31 mouse cellular contexts compared by ENCODE assay signal in genomic region chr3:152156816-152157496, GRCm38 (mm10). TPM values are rescaled to one million over a fixed set of nuclear protein-coding genes. Genes with fewer than 3 reads are reported as not detected.
A peak's percentile ranks its signal among the peaks of the same experiment; 100 is the strongest.
DNase-seq lines count a peak whose midpoint lies in the region; ATAC-seq and TF ChIP-seq lines count a peak whose summit lies in the region.
"Had no signal": no experiment of that assay in that cellular context is flagged by ENCODE, and none has a peak within 500 bp of the region (broad histone marks: within the 10 kb centered on the region; RNA-seq: fewer than 3 reads in every experiment).

No protein-coding gene starts in this region.

- in situ Hi-C loops in Patski (cut with MboI; ENCODE audit: low pct_unique_long_range_greater_than_20kb): no loop called here

- POLR2A ChIA-PET in Patski (lab: Charles Lee): interaction anchor here (1.2 to 1.6 kb wide), 2 partner anchors 20 to 36 kb away, joined by 4 to 8 read pairs; no protein-coding TSS in a partner anchor

- H3K27me3 ChIP-seq in Patski: no peaks in the 10 kb centered on the region
- no peaks in the 10 kb centered on the region for H3K27me3 ChIP-seq in kidney, embryonic 14.5 days (ENCODE audit: control insufficient read depth, insufficient read depth, low read length)
- H3K27me3 ChIP-seq in liver, postnatal 0 days (ENCODE audit: insufficient read depth, low read length): no peaks in the 10 kb centered on the region
- H3K27me3 ChIP-seq: forebrain, embryonic 13.5 days; hindbrain, embryonic 15.5 days; intestine, embryonic 15.5 days; limb, embryonic 12.5 days; neural tube, embryonic 13.5 days had no signal

- CTCF ChIA-PET in Patski (lab: Charles Lee): interaction anchor here (0.6 to 3.0 kb wide), 6 partner anchors 13 to 158 kb away, joined by 3 to 17 read pairs (median 6); no protein-coding TSS in a partner anchor

- TF ChIP-seq CTCF in Patski (IDR thresholded peaks at IDR 0.05): no peak
- no peak for TF ChIP-seq CTCF in liver, postnatal 0 days (IDR thresholded peaks at IDR 0.05; ENCODE audit: low read depth)

- WGBS in kidney, embryonic 14.5 days: 48% methylated on average over 23 of the region's 23 CpGs
- WGBS in liver, postnatal 0 days (ENCODE audit: insufficient replicate concordance): 74% methylated on average over 23 of the region's 23 CpGs

- no peaks in the 10 kb centered on the region for H3K36me3 ChIP-seq in kidney, embryonic 14.5 days (ENCODE audit: control insufficient read depth, insufficient read depth, low read length)
- H3K36me3 ChIP-seq in liver, postnatal 0 days (replicated peaks; ENCODE audit: insufficient read depth, low read length): no peaks in the 10 kb centered on the region
- H3K36me3 ChIP-seq: G1E; hindbrain, embryonic 15.5 days; intestine, embryonic 15.5 days; limb, embryonic 12.5 days; midbrain, embryonic 12.5 days; neural tube, embryonic 13.5 days had no signal

- TF ChIP-seq EP300 in liver, postnatal 0 days (IDR thresholded peaks at IDR 0.05; ENCODE audit: low read depth): no peak

- peak; percentile 21 to 36 for DNase-seq in cerebellum, postnatal 10 days
- no peak for DNase-seq in cerebellum, adult 9-10 months
- DNase-seq in Patski (ENCODE audit: low read depth, low spot score): no peak
- peak; percentile 78 to 90 for DNase-seq in kidney, postnatal 25 days
- DNase-seq in left cerebral cortex, postnatal 36 days (ENCODE audit: low spot score in 2 of 2): no peak
- no peak for DNase-seq in frontal cortex, adult 2 months (ENCODE audit: extremely low spot score in 1 of 2, low spot score in 1 of 2)
- no peak for DNase-seq in liver, postnatal 0 days
- DNase-seq: adrenal gland, postnatal 10 days; cerebellum, adult 18-20 months; cerebellum, postnatal 36 days; gastrocnemius, postnatal 10 days; heart, adult 18-20 months; heart, postnatal 4 days; layer of hippocampus, postnatal 36 days; lung, adult 18-20 months; lung, postnatal 14 days; retina, postnatal 1 day; right cerebral cortex, postnatal 25 days; spleen, adult 18-20 months; thymus, postnatal 14 days had no signal

- H3K9ac ChIP-seq in kidney, embryonic 14.5 days (ENCODE audit: low read depth, low read length): no peak overlapping the region
- no peak overlapping the region for H3K9ac ChIP-seq in liver, postnatal 0 days (replicated peaks)
- H3K9ac ChIP-seq: forebrain, embryonic 13.5 days; hindbrain, embryonic 15.5 days; intestine, embryonic 15.5 days; limb, embryonic 12.5 days; midbrain, embryonic 12.5 days; neural tube, embryonic 13.5 days had no signal

- H3K9me3 ChIP-seq in kidney, embryonic 14.5 days (ENCODE audit: control insufficient read depth, low read length): no peaks in the 10 kb centered on the region
- no peaks in the 10 kb centered on the region for H3K9me3 ChIP-seq in liver, postnatal 0 days (ENCODE audit: low read length)
- H3K9me3 ChIP-seq: forebrain, embryonic 13.5 days; G1E; hindbrain, embryonic 15.5 days; intestine, embryonic 15.5 days; limb, embryonic 12.5 days; midbrain, embryonic 12.5 days; neural tube, embryonic 13.5 days had no signal

- ATAC-seq in Patski: peak; percentile 23
- ATAC-seq in kidney, embryonic 14.5 days (ENCODE audit: low FRiP score, low TSS enrichment): peak; percentile 73; the same call in 1 of the 2 replicates
- no peak for ATAC-seq in liver, postnatal 0 days
- ATAC-seq: CD4-positive, CD25-positive, alpha-beta regulatory T cell, adult 4 months; forebrain, embryonic 13.5 days; intestine, embryonic 15.5 days had no signal

- H3K4me3 ChIP-seq in kidney, embryonic 14.5 days (ENCODE audit: low read length): no peak overlapping the region
- H3K4me3 ChIP-seq in liver, postnatal 0 days (ENCODE audit: low read depth, low read length): no peak overlapping the region
- H3K4me3 ChIP-seq: forebrain, embryonic 13.5 days; hindbrain, embryonic 15.5 days; intestine, embryonic 15.5 days; layer of hippocampus, adult 2 months; limb, embryonic 12.5 days; midbrain, embryonic 12.5 days; neural tube, embryonic 13.5 days had no signal

- H3K4me1 ChIP-seq in kidney, embryonic 14.5 days (ENCODE audit: control insufficient read depth, insufficient read depth, low read length): no peaks in the 10 kb centered on the region
- peaks cover 18% of the 10 kb centered on the region for H3K4me1 ChIP-seq in liver, postnatal 0 days (ENCODE audit: insufficient read depth)
- H3K4me1 ChIP-seq: midbrain, embryonic 12.5 days had no signal

- intact Hi-C loops in left cerebral cortex, postnatal 36 days (cut with DNase I): loop anchor here (5.0 kb wide), 1 partner anchor 35 kb away; no protein-coding TSS in a partner anchor

- peak overlapping the region; percentile 19; the same call in 1 of the 2 replicates for H3K4me2 ChIP-seq in kidney, embryonic 14.5 days (replicated peaks; ENCODE audit: low read depth, low read length)
- no peak overlapping the region for H3K4me2 ChIP-seq in liver, postnatal 0 days (ENCODE audit: low read depth, low read length)
- H3K4me2 ChIP-seq: forebrain, embryonic 13.5 days; hindbrain, embryonic 15.5 days; intestine, embryonic 15.5 days; limb, embryonic 12.5 days; liver, embryonic 11.5 days; midbrain, embryonic 12.5 days; neural tube, embryonic 13.5 days had no signal

- no peak overlapping the region for H3K27ac ChIP-seq in kidney, embryonic 14.5 days (ENCODE audit: low read depth, low read length)
- no peak overlapping the region for H3K27ac ChIP-seq in liver, postnatal 0 days (ENCODE audit: low read depth)
- H3K27ac ChIP-seq: forebrain, embryonic 13.5 days; hindbrain, embryonic 15.5 days; intestine, embryonic 15.5 days; layer of hippocampus, adult 2 months; limb, embryonic 12.5 days; midbrain, embryonic 12.5 days; neural tube, embryonic 13.5 days had no signal

RNA-seq across cellular contexts. Expression of gene Gipc2, which starts 9.1 kb away (rescaled TPM):
- polyA plus RNA-seq in Patski (2021): 0.21 TPM
- polyA plus RNA-seq in kidney, embryonic 14.5 days (2014; fragmentation: Nextera tagmentation; extraction: Ambion mirVana): 16.0 and 22.2 TPM in 2 replicates
- 1 to 10 TPM; 3.8 to 7.9 TPM for total RNA-seq in left cerebral cortex, postnatal 36 days (2021)
- 2.7 and 3.9 TPM in 2 replicates for polyA plus RNA-seq in frontal cortex, adult 2 months (2012; rRNA removed)
- polyA plus RNA-seq in liver, postnatal 0 days (2015; fragmentation: Nextera tagmentation; extraction: Ambion mirVana): 3.5 and 5.0 TPM in 2 replicates
- polyA plus RNA-seq: CD4-positive, CD25-positive, alpha-beta regulatory T cell, adult 4 months; G1E had no signal

RNA-seq across cellular contexts. Expression of gene Dnajb4, which starts 53.1 kb away (rescaled TPM):
- polyA plus RNA-seq in Patski (2021): 85.0 TPM
- 23.9 and 26.2 TPM in 2 replicates for polyA plus RNA-seq in kidney, embryonic 14.5 days (2014; fragmentation: Nextera tagmentation; extraction: Ambion mirVana)
- total RNA-seq in left cerebral cortex, postnatal 36 days (2021): 10 to 100 TPM; 62.8 to 72.6 TPM
- polyA plus RNA-seq in frontal cortex, adult 2 months (2012; rRNA removed): 45.3 and 49.9 TPM in 2 replicates
- polyA plus RNA-seq in liver, postnatal 0 days (2015; fragmentation: Nextera tagmentation; extraction: Ambion mirVana): 25.9 and 28.8 TPM in 2 replicates

RNA-seq across cellular contexts. Expression of gene Fubp1, which starts 53.3 kb away (rescaled TPM):
- 102 TPM for polyA plus RNA-seq in Patski (2021)
- 283 and 332 TPM in 2 replicates for polyA plus RNA-seq in kidney, embryonic 14.5 days (2014; fragmentation: Nextera tagmentation; extraction: Ambion mirVana)
- total RNA-seq in left cerebral cortex, postnatal 36 days (2021): 100 to 1,000 TPM in 1 of 2 experiments, 10 to 100 TPM in 1; 88.4 to 149 TPM
- 95.9 and 109 TPM in 2 replicates for polyA plus RNA-seq in frontal cortex, adult 2 months (2012; rRNA removed)
- polyA plus RNA-seq in liver, postnatal 0 days (2015; fragmentation: Nextera tagmentation; extraction: Ambion mirVana): 33.5 and 37.1 TPM in 2 replicates

Comparison
In these comparisons a context has a peak if more than half of its experiments do, and no peak if none do; other contexts are left out.
1. DNase-seq: peak in cerebellum, postnatal 10 days (2 of 2) and kidney, postnatal 25 days (2 of 2); none in cerebellum, adult 9-10 months (single experiment), Patski (single experiment), left cerebral cortex, postnatal 36 days (0 of 2), frontal cortex, adult 2 months (0 of 2) and liver, postnatal 0 days (single experiment).